Mouse (Mus musculus) embryonic facial prominence, embryonic 15.5 days (tissue): Measurements from ENCODE around the gene Hmga1b. TPM values are rescaled to one million over a fixed set of nuclear protein-coding genes. Genes with fewer than 3 reads are reported as not detected.

Experiments
- ATAC-seq: fragments of 200-750 bp; cut with Nextera tagmentation; 2 replicates; pipeline ENCODE4 v1.8.0; 2017; ENCODE audit warnings: low read depth, moderate TSS enrichment; ENCODE audit not compliant: insufficient number of reproducible peaks, low FRiP score, low TSS enrichment
- H3K27ac ChIP-seq: fragments of 300-500 bp; sonication (generic); replicated peaks from 2 replicates; pipeline ENCODE4 v1.5.1; 2015; ENCODE audit warnings: mild to moderate bottlenecking, inconsistent platforms
- H3K27me3 ChIP-seq: fragments of 300-500 bp; sonication (generic); 2 replicates; pipeline ENCODE4 v1.6.1; 2015; ENCODE audit warnings: inconsistent platforms
- H3K36me3 ChIP-seq: fragments of 300-500 bp; sonication (generic); 2 replicates; pipeline ENCODE4 v1.6.1; 2015; ENCODE audit warnings: mild to moderate bottlenecking, inconsistent platforms
- H3K4me1 ChIP-seq: fragments of 300-500 bp; sonication (generic); 2 replicates; pipeline ENCODE4 v1.6.1; 2015; ENCODE audit warnings: inconsistent platforms
- H3K4me2 ChIP-seq: fragments of 300-500 bp; sonication (generic); replicated peaks from 2 replicates; pipeline ENCODE4 v1.6.1; 2015; ENCODE audit warnings: mild to moderate bottlenecking, inconsistent platforms
- H3K4me3 ChIP-seq: fragments of 300-500 bp; sonication (generic); replicated peaks from 2 replicates; pipeline ENCODE4 v1.5.1; 2015; ENCODE audit warnings: mild to moderate bottlenecking, inconsistent platforms
- H3K9ac ChIP-seq: fragments of 300-500 bp; sonication (generic); 2 replicates; pipeline ENCODE4 v1.6.1; 2015; ENCODE audit warnings: inconsistent platforms
- H3K9me3 ChIP-seq: fragments of 300-500 bp; sonication (generic); replicated peaks from 2 replicates; pipeline ENCODE4 v1.6.1; 2016; ENCODE audit warnings: inconsistent platforms
- WGBS: fragments of 180-500 bp; shearing (Covaris S2); methylation state at CpG from one replicate; pipeline ENCODE4 v1.1.7; 2015; 5-methylcytosine and 5-hydroxymethylcytosine counted together
- polyA plus RNA-seq: library from polyadenylated mRNA; unstranded; fragments of >200 nt; fragmentation: Nextera tagmentation; extraction: Ambion mirVana; gene quantifications from 2 replicates; pipeline ENCODE4 v1.2.1, GENCODE M21; 2015

Gene Hmga1b
- polyA plus RNA-seq, 1 experiment from 2014 or later, result 3.8 TPM

GRCm38 (mm10) chr11:120808010-120808409 lies 45.4 kb downstream of the Hmga1b start:
- H3K36me3 ChIP-seq, result peaks cover 80% of the 10 kb centered on the region

GRCm38 (mm10) chr11:120812068-120812467 lies 49.5 kb downstream of the Hmga1b start:
- no peak overlapping the region for H3K4me3 ChIP-seq
- H3K4me2 ChIP-seq, result no peak overlapping the region
- no peak overlapping the region for H3K9ac ChIP-seq
- ATAC-seq, result no peak
- H3K27me3 ChIP-seq, result no peaks in the 10 kb centered on the region
- H3K9me3 ChIP-seq, result no peaks in the 10 kb centered on the region
- WGBS, result 88% methylated on average over 16 of the region's 16 CpGs
- peaks cover 100% of the 10 kb centered on the region for H3K36me3 ChIP-seq
- no peak overlapping the region for H3K27ac ChIP-seq
- no peaks in the 10 kb centered on the region for H3K4me1 ChIP-seq

More at GRCm38 (mm10) chr11:120808010-120808409, 45.4 kb downstream of the Hmga1b start:
- Histone ChIP-seq H3K4me1 (no peaks in the 10 kb centered on the region), H3K27me3 (no peaks in the 10 kb centered on the region), H3K9me3 (no peaks in the 10 kb centered on the region), H3K9ac (no peak overlapping the region), H3K4me2 (no peak overlapping the region), H3K4me3 (no peak overlapping the region), H3K27ac (no peak overlapping the region)
- 86% methylated on average over 12 of the region's 12 CpGs for WGBS
- ATAC-seq, result no peak

Other genes with a start within 250 kb of the Hmga1b start
- 0.60 TPM in 2 replicates for gene Gcgr, start 232.1 kb upstream of the Hmga1b start, polyA plus RNA-seq
- 235 and 237 TPM in 2 replicates for gene Mcrip1, start 213.1 kb upstream of the Hmga1b start, polyA plus RNA-seq
- 1.8 and 2.3 TPM in 2 replicates for gene Ppp1r27, start 211.7 kb upstream of the Hmga1b start, polyA plus RNA-seq
- gene P4hb, start 189.5 kb upstream of the Hmga1b start, polyA plus RNA-seq, result 831 and 838 TPM in 2 replicates
- gene Arhgdia, start 181.2 kb upstream of the Hmga1b start, polyA plus RNA-seq, result 593 and 594 TPM in 2 replicates
- gene Alyref, start 164.4 kb upstream of the Hmga1b start, polyA plus RNA-seq, result 420 and 426 TPM in 2 replicates
- 219 and 224 TPM in 2 replicates for gene Anapc11, start 164.4 kb upstream of the Hmga1b start, polyA plus RNA-seq
- gene Npb, start 154.3 kb upstream of the Hmga1b start, polyA plus RNA-seq, result 1.8 and 1.9 TPM in 2 replicates
- gene Pcyt2, start 144.9 kb upstream of the Hmga1b start, polyA plus RNA-seq, result 141 TPM in 2 replicates
- gene Sirt7, start 137.6 kb upstream of the Hmga1b start, polyA plus RNA-seq, result 34.7 and 35.0 TPM in 2 replicates
- 36.4 and 38.7 TPM in 2 replicates for gene Mafg, start 129.2 kb upstream of the Hmga1b start, polyA plus RNA-seq
- 53.8 and 54.5 TPM in 2 replicates for gene Pycr1, start 119.0 kb upstream of the Hmga1b start, polyA plus RNA-seq
- 1.0 and 1.6 TPM in 2 replicates for gene Myadml2, start 114.6 kb upstream of the Hmga1b start, polyA plus RNA-seq
- gene Notum, start 101.6 kb upstream of the Hmga1b start, polyA plus RNA-seq, result 6.2 and 7.4 TPM in 2 replicates
- 114 and 120 TPM in 2 replicates for gene Aspscr1, start 89.8 kb upstream of the Hmga1b start, polyA plus RNA-seq
- gene Cenpx, start 49.1 kb upstream of the Hmga1b start, polyA plus RNA-seq, result 145 and 157 TPM in 2 replicates
- 69.7 and 82.2 TPM in 2 replicates for gene Lrrc45, start 48.9 kb upstream of the Hmga1b start, polyA plus RNA-seq
- 64.5 and 75.4 TPM in 2 replicates for gene Rac3, start 41.3 kb upstream of the Hmga1b start, polyA plus RNA-seq
- 35.9 and 36.6 TPM in 2 replicates for gene Dcxr, start 35.5 kb upstream of the Hmga1b start, polyA plus RNA-seq
- 193 and 315 TPM in 2 replicates for gene Cbr2, start 30.7 kb upstream of the Hmga1b start, polyA plus RNA-seq
- 56.0 and 62.0 TPM in 2 replicates for gene Rfng, start 21.4 kb downstream of the Hmga1b start, polyA plus RNA-seq
- gene Gps1, start 21.5 kb downstream of the Hmga1b start, polyA plus RNA-seq, result 205 and 214 TPM in 2 replicates
- gene Dus1l, start 33.6 kb downstream of the Hmga1b start, polyA plus RNA-seq, result 61.4 and 64.4 TPM in 2 replicates
- gene Fasn, start 61.8 kb downstream of the Hmga1b start, polyA plus RNA-seq, result 46.2 and 48.8 TPM in 2 replicates
- 6.2 and 7.4 TPM in 2 replicates for gene Ccdc57, start 170.1 kb downstream of the Hmga1b start, polyA plus RNA-seq
- gene Slc16a3, start 185.7 kb downstream of the Hmga1b start, polyA plus RNA-seq, result 67.2 and 72.2 TPM in 2 replicates
- gene Csnk1d, start 228.5 kb downstream of the Hmga1b start, polyA plus RNA-seq, result 123 and 125 TPM in 2 replicates